Mouse (Mus musculus) T-cell, adult 2 months (primary cell): ENCODE results near the gene Sco2.

Source experiments
- DNase-seq: peaks from one replicate; pipeline ENCODE4 v3.0.0; 2022; ENCODE audit warnings: low spot score

Gene Sco2

GRCm38 (mm10) chr15:89323656-89324055 lies 50.0 kb downstream of the Sco2 start:
- DNase-seq, result no peak

- DNase-seq, result no peak
Observed at GRCm38 (mm10) chr15:89322670-89323522, 50.8 kb downstream of the Sco2 start, which contains the start of gene Adm2. TSS of gene Adm2 (plus strand) at chr15:89322720.
